Mouse (Mus musculus): ENCODE results near the gene Zdhhc8.

Zdhhc8 gene

DNA sequence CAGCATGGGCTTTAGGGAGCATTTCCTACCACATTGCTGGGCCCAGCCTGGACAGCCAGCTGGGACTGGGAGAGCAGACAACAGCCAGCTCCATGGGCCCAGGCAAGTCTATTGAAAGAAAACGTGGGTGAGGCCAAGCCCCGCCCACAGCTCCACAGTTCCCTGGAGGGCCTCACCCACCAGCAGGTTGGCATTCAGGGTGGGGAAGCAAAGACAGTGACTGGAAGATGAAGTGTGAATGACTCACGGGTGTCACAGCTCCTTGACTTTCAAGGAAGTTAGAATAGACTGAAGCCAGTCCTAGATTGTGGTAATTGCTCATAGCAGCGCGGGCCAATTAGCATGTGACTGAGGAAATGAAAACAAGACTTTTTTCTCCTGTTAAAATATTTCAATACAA, 39.9 kb downstream of the Zdhhc8 start:
- DNase-seq: no peak

DNA sequence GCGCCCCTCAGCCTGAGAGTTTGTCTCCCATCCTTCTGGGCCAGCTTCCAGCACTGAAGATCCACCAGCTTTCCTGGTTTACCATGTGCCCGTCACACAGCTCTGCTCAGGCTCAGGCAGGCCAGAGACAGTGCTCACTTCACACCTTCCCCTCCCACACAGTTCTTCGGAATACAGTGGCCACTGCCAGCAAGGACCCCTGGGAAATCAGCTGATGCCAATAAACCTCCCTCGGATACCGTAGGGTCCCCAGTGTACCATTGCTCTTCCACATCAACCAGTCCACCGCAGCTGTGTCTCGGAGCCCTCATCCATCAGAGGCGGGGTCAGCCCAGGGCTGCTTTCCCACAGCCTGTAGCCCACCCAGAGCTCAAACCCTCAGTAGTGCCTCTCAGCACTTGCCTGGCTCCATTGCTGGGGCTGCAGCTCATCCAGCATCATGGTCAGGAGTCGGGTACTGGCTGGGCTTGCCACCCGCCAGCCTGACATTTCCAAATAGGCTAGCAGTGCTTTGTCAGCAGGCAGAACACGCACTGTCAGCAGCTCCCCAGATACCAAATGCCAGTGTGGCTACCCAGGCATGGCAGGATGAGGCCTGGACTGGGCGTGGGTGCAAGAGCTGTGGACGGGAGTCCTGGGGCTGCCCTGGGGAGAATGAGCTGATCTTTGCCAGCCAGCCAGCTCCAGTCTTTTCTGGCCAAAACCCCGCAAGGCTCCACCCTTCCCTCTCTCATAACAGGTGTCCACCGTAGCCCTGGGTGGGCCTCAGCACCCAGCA, 40.5 kb downstream of the Zdhhc8 start:
- no peak for DNase-seq

DNA sequence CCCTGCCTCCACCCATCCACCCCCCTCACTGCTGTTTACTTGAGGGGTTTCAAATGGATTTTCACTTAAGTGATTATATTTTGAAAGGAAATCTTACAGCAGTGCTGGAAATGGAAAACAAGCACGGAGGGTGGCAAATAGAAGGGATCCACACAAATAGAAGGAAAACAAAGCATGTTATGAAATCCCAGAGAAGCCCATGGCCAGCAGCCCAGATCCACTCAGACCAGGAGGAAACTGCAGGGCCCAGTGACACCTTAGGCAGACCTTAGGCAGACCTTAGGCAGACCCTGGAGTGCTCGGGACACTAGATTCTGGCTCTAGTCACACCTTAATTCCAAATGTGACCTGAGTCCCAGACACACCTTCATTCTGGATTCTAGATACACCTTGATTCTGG, 43.9 kb downstream of the Zdhhc8 start:
- no peak for DNase-seq

- DNase-seq: no peak
Observed at GRCm38 (mm10) chr16:18187221-18187620, 47.7 kb downstream of the Zdhhc8 start.

- no peak for DNase-seq
Observed at GRCm38 (mm10) chr16:18186798-18187197, 48.1 kb downstream of the Zdhhc8 start.

DNA sequence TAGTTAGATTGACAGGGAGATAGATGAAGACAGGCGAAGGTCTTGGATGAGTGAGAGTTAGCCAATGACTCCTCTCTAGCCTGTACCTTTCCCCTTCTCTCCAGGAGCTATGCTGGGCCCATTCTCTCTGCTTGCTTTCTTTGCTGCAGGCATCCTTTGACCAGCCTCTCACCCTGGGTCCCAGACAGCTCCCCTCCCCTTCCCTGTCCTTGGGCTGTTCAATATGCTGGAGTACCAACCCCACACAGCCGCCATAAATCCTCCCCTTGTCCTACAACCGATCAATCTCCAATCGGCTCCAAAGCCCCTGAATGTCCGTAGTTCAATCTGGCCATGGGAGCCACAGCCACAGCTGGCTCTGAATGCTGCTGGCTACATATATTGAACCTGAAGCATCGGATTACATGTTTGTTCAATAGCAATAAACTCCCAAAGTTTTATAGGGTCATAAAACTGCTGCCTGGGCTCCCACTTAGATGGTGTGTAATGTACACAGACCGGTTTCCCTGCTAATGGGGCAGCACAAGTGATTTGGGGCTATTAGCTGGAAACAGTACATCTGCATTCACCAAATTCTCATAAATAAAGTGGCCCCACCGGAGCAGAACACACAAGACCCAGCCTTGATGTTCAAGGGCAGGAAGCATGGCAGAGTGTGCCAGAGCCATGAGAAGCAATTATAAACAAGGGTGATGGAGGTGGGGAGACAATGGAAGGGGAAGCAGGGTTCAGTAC, 49.1 kb downstream of the Zdhhc8 start:
- no peak for DNase-seq

DNA sequence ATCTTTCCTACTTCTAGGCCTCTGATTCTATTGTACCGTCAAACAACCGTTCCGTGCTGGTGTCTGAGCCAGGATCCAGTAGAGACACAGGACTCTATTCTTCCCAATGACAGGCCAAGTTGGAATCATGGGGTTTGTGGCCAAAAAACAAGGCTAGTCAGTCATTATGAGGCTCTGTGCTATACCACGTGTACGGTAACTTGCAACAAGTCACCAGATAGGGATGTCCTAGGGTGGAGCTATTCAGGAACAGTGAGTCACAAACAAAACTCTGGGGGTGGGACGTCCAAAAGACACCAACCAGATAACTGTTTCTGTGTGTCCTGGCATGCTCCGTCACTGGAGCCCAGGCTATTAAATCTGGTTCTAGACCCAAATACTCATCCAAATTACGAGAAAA, 52.2 kb downstream of the Zdhhc8 start:
- no peak for DNase-seq

- no peak for DNase-seq
Observed at GRCm38 (mm10) chr16:18181398-18181797, 53.5 kb downstream of the Zdhhc8 start.

DNA sequence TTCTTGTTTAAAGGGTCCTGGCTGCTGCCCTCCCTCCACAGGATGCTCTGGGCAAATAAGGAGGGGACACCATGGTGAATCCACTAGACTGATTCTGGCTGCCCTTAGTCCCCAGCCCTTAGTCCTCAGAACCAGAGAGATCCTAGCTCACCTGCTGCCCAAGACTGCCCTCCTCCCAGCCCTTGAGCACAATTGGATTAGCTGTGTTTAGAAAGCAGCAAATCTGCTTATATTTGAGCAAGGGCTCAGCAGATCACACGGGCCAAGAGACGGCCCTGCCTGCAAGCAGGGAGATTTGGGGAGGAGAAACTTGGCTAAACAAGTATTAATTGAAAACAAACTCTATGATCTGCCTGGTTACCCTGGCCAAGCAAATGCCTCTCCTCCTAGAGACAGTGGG, 55.3 kb downstream of the Zdhhc8 start:
- DNase-seq: no peak

- peak in 1 of 2 experiments; percentile 43 for DNase-seq
Observed at GRCm38 (mm10) chr16:18176758-18177157, 58.2 kb downstream of the Zdhhc8 start.

DNA sequence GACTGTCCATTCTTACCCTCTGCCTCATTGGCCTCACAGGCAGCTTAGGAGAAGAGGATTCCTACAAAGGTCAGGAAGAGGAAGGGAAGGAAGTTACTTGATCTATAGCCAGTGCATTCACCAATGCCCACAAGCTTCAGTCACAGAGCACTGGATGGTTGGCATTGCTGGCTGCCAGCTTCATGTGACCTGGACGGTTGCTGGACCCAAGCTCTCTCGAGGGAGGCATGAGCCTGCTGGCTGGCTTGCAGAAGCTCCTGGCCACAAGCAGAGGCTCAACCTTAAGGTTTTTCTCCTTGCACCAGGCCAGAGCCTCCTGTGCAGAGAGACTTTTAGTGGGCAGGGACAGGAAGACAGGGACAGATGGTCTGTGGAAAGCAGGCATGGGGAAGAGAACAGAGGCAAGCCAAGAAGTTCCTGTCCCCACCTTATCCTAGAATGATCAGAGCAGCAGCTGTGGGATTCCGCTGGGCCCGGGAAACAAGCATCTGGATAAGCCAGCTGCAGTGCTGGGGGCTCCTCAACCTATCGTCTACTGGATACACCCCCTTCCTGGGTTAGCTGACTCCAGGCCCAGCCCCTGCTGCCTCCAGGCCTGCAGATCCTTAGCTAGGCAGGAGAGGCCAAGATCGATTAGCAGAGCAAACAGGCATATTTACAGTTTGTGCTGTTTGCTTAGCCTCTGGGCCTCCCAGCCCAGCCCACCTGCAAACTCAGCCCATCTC, 59.0 kb downstream of the Zdhhc8 start:
- peak in 1 of 2 experiments; percentile 41 for DNase-seq

- no peak for DNase-seq
Observed at GRCm38 (mm10) chr16:18173788-18174187, 61.1 kb downstream of the Zdhhc8 start.

DNA sequence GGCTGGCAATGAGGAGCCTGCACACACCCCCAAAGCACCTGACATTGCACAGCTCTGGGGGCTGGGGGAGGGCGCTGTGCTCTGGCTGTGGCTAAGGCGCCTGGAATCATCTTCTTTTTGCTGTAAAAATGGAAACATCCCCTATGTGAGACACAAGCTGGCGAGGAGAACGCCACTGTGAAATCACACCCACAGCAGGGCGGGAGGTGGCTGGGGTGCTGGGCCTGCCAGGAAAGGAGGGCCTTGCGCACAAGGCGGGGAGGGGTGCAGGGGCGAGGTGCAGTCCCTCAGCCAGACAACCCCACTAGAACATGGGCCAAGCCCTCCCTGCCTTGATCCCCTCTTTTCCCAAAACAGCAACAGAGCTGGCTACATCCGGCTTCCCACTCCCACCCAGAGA, 61.7 kb downstream of the Zdhhc8 start:
- DNase-seq: no peak

GRCm38 (mm10) chr16:18172266-18172855, 62.6 kb downstream of the Zdhhc8 start:
- peak; percentile 91 to 92 for DNase-seq
